Mouse (Mus musculus) limb, embryonic 10.5 days (tissue): ENCODE results near the gene Rnaseh2a. TPM values are rescaled to one million over a fixed set of nuclear protein-coding genes. Genes with fewer than 3 reads are reported as not detected.
"Not testable (repeated sequence)": the region's sequence is repeated elsewhere in the genome, so short reads cannot be mapped to it uniquely, and the experiment has no call there.

ENCODE experiments used
- DNase-seq: peaks from one replicate; pipeline ENCODE4 v3.0.0-alpha.2; 2017; ENCODE audit warnings: low spot score
- H3K27ac ChIP-seq: fragments of 300-500 bp; sonication (generic); 2 replicates; pipeline ENCODE4 v1.5.1; 2016; ENCODE audit warnings: mild to moderate bottlenecking
- H3K27me3 ChIP-seq: fragments of 300-500 bp; sonication (generic); 2 replicates; pipeline ENCODE4 v1.6.1; 2016; ENCODE audit warnings: low read depth, mild to moderate bottlenecking; ENCODE audit not compliant: poor library complexity, severe bottlenecking
- H3K36me3 ChIP-seq: fragments of 300-500 bp; sonication (generic); 2 replicates; pipeline ENCODE4 v1.6.1; 2016; ENCODE audit warnings: mild to moderate bottlenecking, moderate library complexity
- H3K4me1 ChIP-seq: fragments of 300-500 bp; sonication (generic); 2 replicates; pipeline ENCODE4 v1.6.1; 2016
- H3K4me3 ChIP-seq: fragments of 300-500 bp; sonication (generic); 2 replicates; pipeline ENCODE4 v1.5.1; 2016; ENCODE audit warnings: mild to moderate bottlenecking, moderate library complexity
- H3K9me3 ChIP-seq: fragments of 300-500 bp; sonication (generic); replicated peaks from 2 replicates; pipeline ENCODE4 v1.6.1; 2016; ENCODE audit warnings: mild to moderate bottlenecking
- WGBS: fragments of 180-500 bp; shearing (Covaris S2); methylation state at CpG from one replicate; pipeline ENCODE4 v1.1.7; 2016; 5-methylcytosine and 5-hydroxymethylcytosine counted together
- microRNA-seq: library from miRNA; unstranded; fragments of <30 nt; microRNA quantifications from one replicate; pipeline ENCODE4, GENCODE M21; 2017
- polyA plus RNA-seq: library from polyadenylated mRNA; unstranded; fragments of >200 nt; fragmentation: Nextera tagmentation; extraction: Ambion mirVana; gene quantifications from 2 replicates; pipeline ENCODE4 v1.2.1, GENCODE M21; 2016

The Rnaseh2a gene
- polyA plus RNA-seq, 1 experiment from 2014 or later: 156 TPM

GRCm38 (mm10) chr8:84912391-84912790 lies 57.2 kb downstream of the Rnaseh2a start:
- H3K27ac ChIP-seq: no peak overlapping the region
- peaks cover 88% of the 10 kb centered on the region for H3K27me3 ChIP-seq
- 0 out of 2 replicates have a peak, but pooled peaks cover 5% of the 10 kb centered on the region for H3K36me3 ChIP-seq
- no peak for DNase-seq
- WGBS: 18% methylated on average over 27 of the region's 27 CpGs
- no peaks in the 10 kb centered on the region for H3K9me3 ChIP-seq
- peak overlapping the region; percentile 52 for H3K4me3 ChIP-seq
- peaks cover 32% of the 10 kb centered on the region for H3K4me1 ChIP-seq

- no peaks in the 10 kb centered on the region for H3K9me3 ChIP-seq
- peaks cover 32% of the 10 kb centered on the region for H3K4me1 ChIP-seq
- H3K36me3 ChIP-seq: 0 out of 2 replicates have a peak, but pooled peaks cover 5% of the 10 kb centered on the region
- peak overlapping the region; percentile 52 for H3K4me3 ChIP-seq
- peaks cover 83% of the 10 kb centered on the region for H3K27me3 ChIP-seq
- no peak for DNase-seq
- H3K27ac ChIP-seq: no peak overlapping the region
- 83% methylated on average over 9 of the region's 9 CpGs for WGBS
These were observed 57.7 kb downstream of the Rnaseh2a start for GRCm38 (mm10) chr8:84911854-84912253.

GRCm38 (mm10) chr8:84910551-84910950 lies 59.0 kb downstream of the Rnaseh2a start:
- Histone ChIP-seq H3K4me1 (peaks cover 32% of the 10 kb centered on the region), H3K27me3 (peaks cover 70% of the 10 kb centered on the region), H3K4me3 (no peak overlapping the region), H3K36me3 (0 out of 2 replicates have a peak, but pooled peaks cover 5% of the 10 kb centered on the region), H3K27ac (no peak overlapping the region), H3K9me3 (no peaks in the 10 kb centered on the region)
- WGBS: 85% methylated on average over 6 of the region's 6 CpGs
- DNase-seq: no peak

- Histone ChIP-seq H3K9me3 (no peaks in the 10 kb centered on the region), H3K27me3 (peaks cover 64% of the 10 kb centered on the region), H3K4me3 (no peak overlapping the region), H3K36me3 (0 out of 2 replicates have a peak, but pooled peaks cover 5% of the 10 kb centered on the region), H3K27ac (no peak overlapping the region), H3K4me1 (peaks cover 32% of the 10 kb centered on the region)
- no peak for DNase-seq
- 79% methylated on average over 5 of the region's 5 CpGs for WGBS
These were observed 59.6 kb downstream of the Rnaseh2a start for GRCm38 (mm10) chr8:84909949-84910348.

GRCm38 (mm10) chr8:84909162-84909767 lies 60.3 kb downstream of the Rnaseh2a start:
- Histone ChIP-seq H3K4me1 (peaks cover 32% of the 10 kb centered on the region), H3K27me3 (peaks cover 63% of the 10 kb centered on the region), H3K36me3 (0 out of 2 replicates have a peak, but pooled peaks cover 5% of the 10 kb centered on the region), H3K4me3 (peak overlapping the region; percentile 65), H3K27ac (peak overlapping the region; percentile 79; the same call in 1 of the 2 replicates), H3K9me3 (no peaks in the 10 kb centered on the region)
- WGBS: 49% methylated on average over 20 of the region's 20 CpGs
- no peak for DNase-seq

GRCm38 (mm10) chr8:84908421-84909161 lies 61.0 kb downstream of the Rnaseh2a start, which contains the start of gene Dnase2a:
TSS of gene Dnase2a (plus strand) at chr8:84908560.
- H3K9me3 ChIP-seq: no peaks in the 10 kb centered on the region
- 2% methylated on average over 45 of the region's 45 CpGs for WGBS
- 0 out of 2 replicates have a peak, but pooled peaks cover 5% of the 10 kb centered on the region for H3K36me3 ChIP-seq
- H3K4me1 ChIP-seq: peaks cover 34% of the 10 kb centered on the region
- H3K27ac ChIP-seq: peak within 1 kb of the TSS; percentile 79
- peak; percentile 93 for DNase-seq
- peaks cover 58% of the 10 kb centered on the region for H3K27me3 ChIP-seq
- H3K4me3 ChIP-seq: peak within 1 kb of the TSS; percentile 65

- H3K27me3 ChIP-seq: peaks cover 52% of the 10 kb centered on the region
- peaks cover 34% of the 10 kb centered on the region for H3K4me1 ChIP-seq
- not testable (repeated sequence) for H3K9me3 ChIP-seq, H3K36me3 ChIP-seq, DNase-seq
- peak overlapping the region; percentile 65 for H3K4me3 ChIP-seq
- WGBS: 37% methylated on average over 7 of the region's 7 CpGs
- peak overlapping the region; percentile 77 for H3K27ac ChIP-seq
These were observed 61.6 kb downstream of the Rnaseh2a start for GRCm38 (mm10) chr8:84907979-84908378.

GRCm38 (mm10) chr8:84907493-84907892 lies 62.1 kb downstream of the Rnaseh2a start:
- WGBS: 83% methylated on average over 8 of the region's 8 CpGs
- Histone ChIP-seq H3K27me3 (peaks cover 50% of the 10 kb centered on the region), H3K27ac (no peak overlapping the region), H3K4me1 (peaks cover 34% of the 10 kb centered on the region), H3K9me3 (no peaks in the 10 kb centered on the region), H3K4me3 (no peak overlapping the region), H3K36me3 (0 out of 2 replicates have a peak, but pooled peaks cover 5% of the 10 kb centered on the region)
- no peak for DNase-seq

- Histone ChIP-seq H3K27me3 (peaks cover 50% of the 10 kb centered on the region), H3K36me3 (0 out of 2 replicates have a peak, but pooled peaks cover 5% of the 10 kb centered on the region)
These were observed 62.5 kb downstream of the Rnaseh2a start for GRCm38 (mm10) chr8:84907037-84907436.

More at GRCm38 (mm10) chr8:84907037-84907436, 62.5 kb downstream of the Rnaseh2a start:
- no peak for DNase-seq
- Histone ChIP-seq H3K4me3 (no peak overlapping the region), H3K9me3 (no peaks in the 10 kb centered on the region), H3K4me1 (peaks cover 32% of the 10 kb centered on the region), H3K27ac (no peak overlapping the region)
- WGBS: 93% methylated on average over 9 of the region's 9 CpGs

Small RNA genes lying within 50 kb of the gene (microRNA-seq; reads per million reads assigned to microRNA genes)
- gene Gm24197: not detected

Other genes starting within 250 kb of the Rnaseh2a start
- gene G430095P16Rik, start 246.8 kb downstream of the Rnaseh2a start, polyA plus RNA-seq: 3.7 and 8.1 TPM in 2 replicates
- 0.24 and 2.1 TPM in 2 replicates for gene Nfix, start 169.4 kb downstream of the Rnaseh2a start, polyA plus RNA-seq
- gene Dand5, start 146.9 kb downstream of the Rnaseh2a start, polyA plus RNA-seq: 1.9 and 2.7 TPM in 2 replicates
- 51.7 and 54.4 TPM in 2 replicates for gene Gadd45gip1, start 138.2 kb downstream of the Rnaseh2a start, polyA plus RNA-seq
- 119 and 122 TPM in 2 replicates for gene Rad23a, start 129.1 kb downstream of the Rnaseh2a start, polyA plus RNA-seq
- gene Calr, start 122.8 kb downstream of the Rnaseh2a start, polyA plus RNA-seq: 820 and 843 TPM in 2 replicates
- 149 and 156 TPM in 2 replicates for gene Farsa, start 112.8 kb downstream of the Rnaseh2a start, polyA plus RNA-seq
- gene Syce2, start 97.7 kb downstream of the Rnaseh2a start, polyA plus RNA-seq: 92.8 and 99.5 TPM in 2 replicates
- 44.5 and 54.2 TPM in 2 replicates for gene Gcdh, start 75.8 kb downstream of the Rnaseh2a start, polyA plus RNA-seq
- gene Klf1, start 67.8 kb downstream of the Rnaseh2a start, polyA plus RNA-seq: 14.0 and 18.7 TPM in 2 replicates
- gene Dnase2a, start 61.2 kb downstream of the Rnaseh2a start, polyA plus RNA-seq: 6.4 and 8.2 TPM in 2 replicates
- 0.09 and 0.16 TPM in 2 replicates for gene Mast1, start 32.4 kb downstream of the Rnaseh2a start, polyA plus RNA-seq
- 0.44 and 0.58 TPM in 2 replicates for gene Rtbdn, start 22.8 kb downstream of the Rnaseh2a start, polyA plus RNA-seq
- not detected in 2 replicates for gene Gm49661, start 334 bp downstream of the Rnaseh2a start, polyA plus RNA-seq
- 1,175 and 1,260 TPM in 2 replicates for gene Prdx2, start 180 bp downstream of the Rnaseh2a start, polyA plus RNA-seq
- 9.9 and 14.4 TPM in 2 replicates for gene Junb, start 9.0 kb upstream of the Rnaseh2a start, polyA plus RNA-seq
- 16.0 and 19.1 TPM in 2 replicates for gene Hook2, start 20.8 kb upstream of the Rnaseh2a start, polyA plus RNA-seq
- not detected in 2 replicates for gene Best2, start 44.8 kb upstream of the Rnaseh2a start, polyA plus RNA-seq
- 161 and 163 TPM in 2 replicates for gene Asna1, start 55.5 kb upstream of the Rnaseh2a start, polyA plus RNA-seq
- 138 and 157 TPM in 2 replicates for gene Trir, start 57.1 kb upstream of the Rnaseh2a start, polyA plus RNA-seq
- gene Tnpo2, start 67.1 kb upstream of the Rnaseh2a start, polyA plus RNA-seq: 28.1 and 28.4 TPM in 2 replicates
- 19.9 and 23.1 TPM in 2 replicates for gene Fbxw9, start 90.3 kb upstream of the Rnaseh2a start, polyA plus RNA-seq
- 0.79 TPM in 1 of 2 replicates, not detected in the other for gene Gm5741, start 98.2 kb upstream of the Rnaseh2a start, polyA plus RNA-seq
- gene Dhps, start 102.0 kb upstream of the Rnaseh2a start, polyA plus RNA-seq: 70.2 and 79.0 TPM in 2 replicates
- gene Wdr83os, start 111.0 kb upstream of the Rnaseh2a start, polyA plus RNA-seq: 109 and 116 TPM in 2 replicates
- gene Wdr83, start 111.5 kb upstream of the Rnaseh2a start, polyA plus RNA-seq: 62.5 and 66.4 TPM in 2 replicates
- gene Man2b1, start 113.5 kb upstream of the Rnaseh2a start, polyA plus RNA-seq: 22.4 and 25.2 TPM in 2 replicates
- gene Zfp791, start 153.3 kb upstream of the Rnaseh2a start, polyA plus RNA-seq: 1.1 and 1.9 TPM in 2 replicates
- not detected in 2 replicates for gene Cks1brt, start 182.2 kb upstream of the Rnaseh2a start, polyA plus RNA-seq